Mouse (Mus musculus) kidney, embryonic 14.5 days (tissue): ENCODE measurements around the gene Invs. TPM values are rescaled to one million over a fixed set of nuclear protein-coding genes. Genes with fewer than 3 reads are reported as not detected.

Experiments used
- ATAC-seq: fragments of 200-750 bp; cut with Nextera tagmentation; 2 replicates; pipeline ENCODE4 v1.8.0; 2017; ENCODE audit warnings: moderate number of reproducible peaks, mild to moderate bottlenecking, moderate TSS enrichment, moderate library complexity; ENCODE audit not compliant: low FRiP score, low TSS enrichment
- H3K27ac ChIP-seq: fragments of 300-500 bp; sonication (generic); 2 replicates; pipeline ENCODE4 v1.5.1; 2014; ENCODE audit warnings: low read depth, mild to moderate bottlenecking, low read length, moderate library complexity, mixed read lengths
- H3K27me3 ChIP-seq: fragments of 300-500 bp; sonication (generic); 2 replicates; pipeline ENCODE4 v1.6.1; 2014; ENCODE audit warnings: mild to moderate bottlenecking, low read length; ENCODE audit not compliant: control insufficient read depth, insufficient read depth
- H3K36me3 ChIP-seq: fragments of 300-500 bp; sonication (generic); 2 replicates; pipeline ENCODE4 v1.6.1; 2014; ENCODE audit warnings: low read length, mixed read lengths; ENCODE audit not compliant: control insufficient read depth, insufficient read depth
- H3K4me1 ChIP-seq: fragments of 300-500 bp; sonication (generic); 2 replicates; pipeline ENCODE4 v1.6.1; 2014; ENCODE audit warnings: low read length, mixed read lengths; ENCODE audit not compliant: control insufficient read depth, insufficient read depth
- H3K4me2 ChIP-seq: fragments of 300-500 bp; sonication (generic); replicated peaks from 2 replicates; pipeline ENCODE4 v1.6.1; 2014; ENCODE audit warnings: low read depth, mild to moderate bottlenecking, low read length
- H3K4me3 ChIP-seq: fragments of 300-500 bp; sonication (generic); 2 replicates; pipeline ENCODE4 v1.5.1; 2014; ENCODE audit warnings: mild to moderate bottlenecking, low read length
- H3K9ac ChIP-seq: fragments of 300-500 bp; sonication (generic); 2 replicates; pipeline ENCODE4 v1.6.1; 2014; ENCODE audit warnings: low read depth, mild to moderate bottlenecking, low read length, moderate library complexity
- H3K9me3 ChIP-seq: fragments of 300-500 bp; sonication (generic); 2 replicates; pipeline ENCODE4 v1.6.1; 2016; ENCODE audit warnings: low read length; ENCODE audit not compliant: control insufficient read depth
- WGBS: fragments of 180-500 bp; shearing (Covaris S2); extraction: QIAGEN DNeasy Blood & Tissue Kit; methylation state at CpG from one replicate; pipeline ENCODE4 v1.1.7; 2014; 5-methylcytosine and 5-hydroxymethylcytosine counted together
- polyA plus RNA-seq: library from polyadenylated mRNA; unstranded; fragments of >200 nt; fragmentation: Nextera tagmentation; extraction: Ambion mirVana; gene quantifications from 2 replicates; pipeline ENCODE4 v1.2.1, GENCODE M21; 2014

Invs gene
- polyA plus RNA-seq, 1 experiment from 2014 or later, result 11.6 TPM

DNA sequence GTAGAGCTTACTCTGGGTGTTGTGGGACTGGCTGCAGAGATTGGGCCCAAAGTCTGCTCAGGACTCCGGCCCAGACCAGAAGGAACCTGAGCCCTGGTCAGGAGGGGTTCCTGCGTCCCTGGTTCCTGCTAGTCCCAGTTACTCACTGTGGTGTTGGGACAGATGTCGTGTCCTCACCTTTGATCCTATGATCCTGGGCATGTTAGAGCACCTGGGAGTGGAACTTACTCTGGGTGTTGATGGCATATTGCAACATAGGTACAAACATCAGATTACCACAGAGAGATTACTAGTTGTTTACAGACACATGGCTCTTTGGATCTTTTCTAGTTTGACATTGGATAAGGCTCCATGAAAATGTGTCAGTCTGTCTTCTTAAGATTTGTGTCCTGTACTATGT is 35.3 kb downstream of the Invs start:
- H3K4me1 ChIP-seq, result no peaks in the 10 kb centered on the region
- H3K4me2 ChIP-seq, result no peak overlapping the region
- H3K9me3 ChIP-seq, result no peaks in the 10 kb centered on the region
- no peak overlapping the region for H3K4me3 ChIP-seq
- ATAC-seq, result no peak
- WGBS, result 91% methylated on average over 3 of the region's 3 CpGs
- no peaks in the 10 kb centered on the region for H3K36me3 ChIP-seq
- no peaks in the 10 kb centered on the region for H3K27me3 ChIP-seq
- H3K9ac ChIP-seq, result no peak overlapping the region
- H3K27ac ChIP-seq, result no peak overlapping the region

DNA sequence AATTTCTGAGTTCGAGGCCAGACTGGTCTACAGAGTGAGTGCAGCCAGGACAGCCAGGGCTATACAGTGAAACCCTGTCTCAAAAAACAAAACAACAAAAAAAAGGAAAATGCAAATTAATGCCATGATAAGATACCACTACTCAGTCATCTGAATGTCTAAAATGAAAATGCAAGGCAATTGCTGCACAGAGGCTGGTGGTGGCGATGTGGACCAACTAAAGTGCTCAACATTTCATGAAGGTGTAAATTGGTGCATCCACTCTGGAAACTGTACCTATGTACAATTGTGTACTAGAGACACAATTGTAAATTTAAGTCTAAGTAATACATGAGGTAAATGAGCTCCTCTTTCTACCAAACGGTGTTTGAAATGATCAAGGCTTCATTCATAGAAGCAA is 36.5 kb downstream of the Invs start:
- Histone ChIP-seq H3K36me3 (no peaks in the 10 kb centered on the region), H3K4me1 (no peaks in the 10 kb centered on the region), H3K9ac (no peak overlapping the region), H3K9me3 (no peaks in the 10 kb centered on the region), H3K4me2 (no peak overlapping the region), H3K27me3 (no peaks in the 10 kb centered on the region), H3K27ac (no peak overlapping the region), H3K4me3 (no peak overlapping the region)
- WGBS, result 95% methylated on average over 3 of the region's 3 CpGs
- no peak for ATAC-seq

DNA sequence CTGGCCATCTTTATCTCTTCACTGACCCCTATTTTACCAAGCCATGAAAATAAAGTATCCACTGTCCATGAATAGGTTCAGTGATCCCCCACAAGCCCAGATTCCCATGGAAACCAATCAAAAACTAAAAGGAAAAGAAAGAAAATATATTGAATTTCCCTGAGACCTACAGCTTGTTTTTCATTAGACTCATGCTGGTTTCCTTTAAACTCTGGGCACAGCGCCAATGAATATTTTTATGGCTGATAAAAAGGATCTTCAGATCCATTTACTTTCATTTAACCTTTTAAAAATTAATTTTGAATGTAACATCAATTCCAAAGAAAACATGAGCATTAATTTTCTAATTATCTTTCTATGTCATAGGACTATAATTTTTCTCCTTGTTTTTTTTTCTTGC is 41.7 kb downstream of the Invs start:
- Histone ChIP-seq H3K4me3 (no peak overlapping the region), H3K4me2 (no peak overlapping the region), H3K9ac (no peak overlapping the region), H3K4me1 (no peaks in the 10 kb centered on the region), H3K27me3 (no peaks in the 10 kb centered on the region), H3K9me3 (no peaks in the 10 kb centered on the region), H3K36me3 (no peaks in the 10 kb centered on the region), H3K27ac (no peak overlapping the region)
- ATAC-seq, result no peak
- 83% methylated on average over 1 of the region's 1 CpGs for WGBS

DNA sequence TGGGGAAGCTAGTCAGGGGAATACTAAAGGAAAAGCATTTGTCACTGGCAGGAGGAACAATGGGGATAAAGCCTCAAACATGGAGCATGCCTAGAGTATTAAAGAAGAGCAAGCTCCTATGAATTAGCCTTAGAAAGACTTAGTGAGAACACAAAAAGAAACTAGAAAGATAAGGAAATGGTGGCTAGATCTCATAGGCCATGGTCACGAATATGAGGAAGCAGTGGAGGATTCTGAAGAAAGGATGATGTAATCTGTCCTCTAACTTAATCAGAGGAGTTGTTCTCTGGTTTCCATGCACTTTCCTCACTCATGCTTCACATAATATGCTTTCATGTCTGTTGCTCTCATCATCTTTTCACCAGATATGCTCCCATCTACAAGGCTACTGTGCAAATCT is 42.5 kb downstream of the Invs start:
- WGBS, result 64% methylated on average over 1 of the region's 1 CpGs
- no peak overlapping the region for H3K27ac ChIP-seq
- H3K9me3 ChIP-seq, result no peaks in the 10 kb centered on the region
- no peaks in the 10 kb centered on the region for H3K27me3 ChIP-seq
- ATAC-seq, result no peak
- H3K4me2 ChIP-seq, result no peak overlapping the region
- no peaks in the 10 kb centered on the region for H3K4me1 ChIP-seq
- H3K36me3 ChIP-seq, result no peaks in the 10 kb centered on the region
- no peak overlapping the region for H3K4me3 ChIP-seq
- no peak overlapping the region for H3K9ac ChIP-seq

DNA sequence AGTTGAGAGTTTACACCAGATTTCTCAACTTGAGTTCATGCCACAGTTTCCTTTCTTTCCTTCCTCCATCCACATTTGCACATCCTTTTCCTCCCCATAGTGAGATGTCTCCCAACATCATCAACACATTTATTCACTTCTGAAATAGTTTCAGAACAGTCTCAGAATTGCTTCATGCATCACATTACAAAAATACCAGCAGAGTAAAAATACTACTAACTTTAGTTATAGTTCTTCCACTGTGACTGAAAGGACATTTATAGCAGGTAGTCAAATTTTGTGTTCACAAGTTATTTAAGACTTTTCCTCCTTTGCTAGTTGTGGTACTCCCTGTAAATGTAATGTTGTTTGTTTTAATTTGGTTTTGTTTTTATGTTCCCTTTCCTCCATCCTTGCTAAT is 47.6 kb downstream of the Invs start:
- Histone ChIP-seq H3K36me3 (no peaks in the 10 kb centered on the region), H3K27ac (no peak overlapping the region), H3K9ac (no peak overlapping the region), H3K4me3 (no peak overlapping the region), H3K4me2 (no peak overlapping the region), H3K9me3 (no peaks in the 10 kb centered on the region), H3K4me1 (no peaks in the 10 kb centered on the region), H3K27me3 (no peaks in the 10 kb centered on the region)
- no peak for ATAC-seq

DNA sequence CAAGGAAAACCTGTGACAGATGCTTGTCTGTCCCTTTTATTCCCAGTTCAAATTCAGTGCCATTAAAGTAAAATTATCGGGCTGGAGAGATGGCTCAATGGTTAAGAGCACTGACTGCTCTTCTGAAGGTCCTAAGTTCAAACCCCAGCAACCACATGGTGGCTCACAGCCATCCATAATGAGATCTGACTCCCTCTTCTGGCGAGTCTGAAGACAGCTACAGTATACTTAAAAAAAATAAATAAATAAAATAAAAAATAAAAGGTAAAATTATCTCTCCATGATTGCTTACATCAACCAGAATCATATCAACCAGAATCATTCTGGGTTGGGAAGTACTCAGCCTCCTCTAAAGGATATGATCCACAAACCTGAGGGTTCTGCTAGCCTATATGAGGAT is 48.5 kb downstream of the Invs start:
- no peaks in the 10 kb centered on the region for H3K9me3 ChIP-seq
- H3K4me1 ChIP-seq, result no peaks in the 10 kb centered on the region
- H3K9ac ChIP-seq, result no peak overlapping the region
- no peak overlapping the region for H3K4me2 ChIP-seq
- H3K27me3 ChIP-seq, result no peaks in the 10 kb centered on the region
- no peak overlapping the region for H3K27ac ChIP-seq
- ATAC-seq, result no peak
- WGBS, result 63% methylated on average over 2 of the region's 2 CpGs
- H3K36me3 ChIP-seq, result no peaks in the 10 kb centered on the region
- H3K4me3 ChIP-seq, result no peak overlapping the region

DNA sequence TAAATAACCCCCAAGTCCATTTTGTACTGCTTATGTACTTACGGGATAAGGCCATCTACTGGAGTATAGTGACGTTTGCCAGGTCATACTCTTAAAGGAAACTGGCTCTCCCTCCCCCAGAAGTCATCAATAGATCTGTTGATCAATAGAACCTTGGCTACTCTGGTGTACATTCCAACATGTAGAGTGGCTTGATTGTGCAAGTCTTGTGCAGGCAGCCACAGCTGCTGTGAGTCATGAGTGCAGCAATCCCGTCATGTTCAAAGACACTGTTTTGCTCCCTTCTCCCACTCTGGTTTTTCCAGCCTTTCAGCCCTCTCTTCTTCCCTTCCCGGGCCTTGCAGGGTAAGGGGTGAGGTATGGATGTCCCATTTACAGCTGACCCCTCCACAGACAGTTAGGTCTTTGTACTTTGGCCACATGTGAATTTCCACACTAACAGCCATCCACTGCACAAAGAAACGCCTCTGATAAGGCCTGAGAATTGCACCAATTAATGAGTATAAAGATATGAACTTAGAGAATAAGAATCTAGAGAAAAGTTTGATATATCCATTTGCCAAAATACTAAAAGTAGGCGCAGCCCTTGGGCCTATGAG is 53.0 kb downstream of the Invs start:
- Histone ChIP-seq H3K9me3 (no peaks in the 10 kb centered on the region), H3K36me3 (no peaks in the 10 kb centered on the region), H3K4me1 (no peaks in the 10 kb centered on the region), H3K4me3 (no peak overlapping the region), H3K27ac (no peak overlapping the region), H3K4me2 (no peak overlapping the region), H3K27me3 (no peaks in the 10 kb centered on the region), H3K9ac (no peak overlapping the region)
- ATAC-seq, result no peak
- 83% methylated on average over 6 of the region's 6 CpGs for WGBS

DNA sequence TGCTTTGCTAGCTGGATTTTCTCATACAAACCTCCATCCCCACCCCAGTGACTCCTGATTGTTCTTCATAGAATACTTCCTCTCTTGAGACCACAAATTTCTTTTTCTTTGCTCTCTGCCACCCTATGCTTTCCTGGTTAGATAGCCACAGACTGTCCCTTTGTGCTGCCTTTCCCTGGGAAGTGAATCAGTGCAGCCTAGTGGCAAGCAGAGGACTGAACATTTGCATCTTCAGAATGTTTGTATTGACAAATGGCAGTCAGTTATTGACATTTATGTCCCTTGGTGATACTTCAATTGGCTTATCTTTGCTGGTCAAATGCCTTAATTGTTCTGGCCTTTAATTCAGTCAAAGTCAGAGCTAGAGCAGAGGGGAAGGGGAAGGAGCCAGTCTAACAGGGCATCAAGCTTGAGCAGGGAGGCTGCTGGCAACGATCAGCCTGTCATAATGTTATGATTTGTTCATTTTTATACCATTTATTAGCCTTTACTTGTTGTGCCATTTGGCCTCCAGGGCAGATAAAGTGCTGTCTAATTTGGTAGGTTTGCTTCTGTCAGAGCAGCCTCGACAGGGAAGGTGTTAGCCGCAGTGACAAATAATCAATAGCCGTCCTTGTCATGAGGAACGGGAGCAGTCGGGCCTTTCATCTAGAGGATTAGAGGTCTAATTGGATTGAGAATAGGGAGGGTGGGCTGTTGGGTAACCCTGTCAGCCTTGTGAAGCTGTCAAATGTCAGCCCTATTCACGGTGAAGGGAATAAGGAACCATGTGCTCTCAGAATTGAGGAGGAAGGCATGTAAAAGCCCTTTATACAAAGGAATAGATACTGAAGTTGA is 55.6 kb downstream of the Invs start:
- Histone ChIP-seq H3K36me3 (no peaks in the 10 kb centered on the region), H3K27ac (no peak overlapping the region), H3K9me3 (no peaks in the 10 kb centered on the region), H3K27me3 (no peaks in the 10 kb centered on the region), H3K4me3 (no peak overlapping the region), H3K4me2 (no peak overlapping the region), H3K9ac (no peak overlapping the region), H3K4me1 (no peaks in the 10 kb centered on the region)
- ATAC-seq, result no peak
- WGBS, result 22% methylated on average over 7 of the region's 7 CpGs

DNA sequence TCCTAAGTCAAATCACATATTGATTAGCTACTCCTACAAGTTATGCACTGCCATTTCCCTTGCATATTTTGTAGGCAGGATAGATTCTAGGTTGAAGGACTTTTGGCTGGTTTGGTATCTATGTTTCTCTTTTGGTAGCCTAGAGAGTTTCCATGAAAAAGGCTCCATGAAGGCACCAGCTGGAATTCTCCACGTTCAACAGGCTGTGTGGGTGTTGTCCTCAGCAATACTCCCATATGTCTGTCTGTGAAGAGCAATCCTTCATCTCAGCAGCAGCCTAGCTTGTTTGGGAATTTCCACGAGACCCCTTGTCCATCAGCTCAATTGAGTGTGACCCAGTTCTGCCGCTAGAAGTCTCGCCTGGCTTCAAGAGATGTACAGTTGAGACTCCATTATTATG is 63.1 kb downstream of the Invs start:
- no peak overlapping the region for H3K4me2 ChIP-seq
- H3K27ac ChIP-seq, result no peak overlapping the region
- H3K27me3 ChIP-seq, result no peaks in the 10 kb centered on the region
- 50% methylated on average over 4 of the region's 4 CpGs for WGBS
- H3K9ac ChIP-seq, result no peak overlapping the region
- no peak overlapping the region for H3K4me3 ChIP-seq
- no peaks in the 10 kb centered on the region for H3K36me3 ChIP-seq
- H3K9me3 ChIP-seq, result no peaks in the 10 kb centered on the region
- no peaks in the 10 kb centered on the region for H3K4me1 ChIP-seq
- ATAC-seq, result no peak
